ENCODE assay signal across 16 mouse cellular contexts in the genomic region with DNA sequence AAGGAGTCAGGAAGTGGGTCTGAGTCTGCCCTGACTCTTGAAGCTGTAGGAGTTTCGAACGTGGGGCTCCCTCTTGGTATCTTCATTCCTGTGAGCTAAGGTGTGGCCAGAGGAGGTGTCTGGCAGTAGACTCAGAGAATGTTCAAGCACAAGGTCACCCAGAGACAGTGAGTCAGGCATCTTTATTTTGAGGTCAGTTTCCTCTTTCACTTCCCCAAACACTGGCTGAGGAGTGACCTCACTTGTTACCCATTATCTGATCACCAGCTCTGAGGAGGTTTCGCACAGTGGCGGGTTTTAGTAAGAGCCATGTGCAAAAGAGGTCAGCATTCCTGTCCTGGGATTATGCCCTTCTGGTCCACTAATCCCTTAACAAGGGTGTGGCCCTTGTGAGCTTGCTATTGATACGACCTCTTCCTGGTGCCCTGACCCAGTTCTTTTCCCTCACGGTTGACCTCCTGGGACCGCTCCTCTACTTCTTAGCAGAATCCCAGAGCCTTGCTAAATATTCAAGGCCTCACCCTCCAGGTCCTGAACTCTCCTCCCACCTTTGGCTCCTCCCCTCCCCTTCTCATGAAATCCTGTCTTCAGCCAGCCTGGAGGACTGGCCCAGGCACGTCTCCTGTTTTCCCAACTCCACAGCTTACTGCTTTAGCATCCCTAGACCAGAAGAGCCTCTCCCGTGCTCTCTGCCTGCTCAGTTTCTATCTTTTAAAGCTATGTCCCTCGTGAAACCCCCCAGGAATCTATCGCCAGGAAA. TPM values are rescaled to one million over a fixed set of nuclear protein-coding genes. Genes with fewer than 3 reads are reported as not detected.
DNase-seq lines count a peak whose midpoint lies in the region; ATAC-seq and TF ChIP-seq lines count a peak whose summit lies in the region.
"Had no signal": no experiment of that assay in that cellular context is flagged by ENCODE, and none has a peak within 500 bp of the region (broad histone marks: within the 10 kb centered on the region; RNA-seq: fewer than 3 reads in every experiment).

No protein-coding gene starts in this region.

- TF ChIP-seq POLR2A in ES-Bruce4 (IDR thresholded peaks at IDR 0.05; ENCODE audit: insufficient read depth, low read length) (peak; percentile 77), myocyte (IDR thresholded peaks at IDR 0.05; ENCODE audit: insufficient read length, low read depth) (no peak)

- H3K79me2 ChIP-seq in myocyte (ENCODE audit: control insufficient read depth, insufficient read depth), result no peaks in the 10 kb centered on the region

- H3K9ac ChIP-seq in ES-Bruce4 (ENCODE audit: low read depth, poor library complexity, severe bottlenecking), result peak overlapping the region; percentile 52
- H3K9ac ChIP-seq: heart, embryonic 12.5 days had no signal

- H3ac ChIP-seq in myocyte (ENCODE audit: control insufficient read depth, insufficient read length), result no peak overlapping the region

- H3K27me3 ChIP-seq in ES-Bruce4 (ENCODE audit: control insufficient read depth, insufficient read depth, low read length, poor library complexity, severe bottlenecking) (no peaks in the 10 kb centered on the region), myocyte (ENCODE audit: control insufficient read depth, insufficient read depth, insufficient read length) (no peaks in the 10 kb centered on the region)
- H3K27me3 ChIP-seq: Patski had no signal

- no peak for TF ChIP-seq CTCF in ES-Bruce4 (IDR thresholded peaks at IDR 0.05; ENCODE audit: low read depth, low read length)

- peaks cover 9% of the 10 kb centered on the region for H3K4me1 ChIP-seq in ES-Bruce4 (ENCODE audit: control insufficient read depth, insufficient read depth, low read length)

- ATAC-seq in granulocyte monocyte progenitor cell, adult 5-6 weeks (replicated peaks; ENCODE audit: poor library complexity, severe bottlenecking), result peak; percentile 97

- peak overlapping the region; percentile 12 for H3K4me2 ChIP-seq in myocyte (ENCODE audit: low read depth)
- H3K4me2 ChIP-seq: heart, embryonic 12.5 days; midbrain, embryonic 11.5 days had no signal

- DNase-seq in layer of hippocampus, adult 9-11 months, result peak; percentile 40
- no peak for DNase-seq in layer of hippocampus, adult 9-10 months (ENCODE audit: low spot score)
- no peak for DNase-seq in cerebellum, postnatal 4 days (ENCODE audit: low spot score in 2 of 2)
- no peak for DNase-seq in left cerebral cortex, adult 9 months (ENCODE audit: low spot score in 2 of 2)
- no peak for DNase-seq in frontal cortex, postnatal 14 days (ENCODE audit: low spot score in 2 of 2)
- DNase-seq: cerebellum, adult 2 months; kidney, adult 8-10 months; right cerebral cortex, adult 18-20 months; thymus, postnatal 14 days had no signal

- no peaks in the 10 kb centered on the region for H3K36me3 ChIP-seq in ES-Bruce4 (ENCODE audit: control insufficient read depth, insufficient read depth, low read length, poor library complexity, severe bottlenecking)
- H3K36me3 ChIP-seq in myocyte (ENCODE audit: control insufficient read depth, insufficient read depth), result no peaks in the 10 kb centered on the region
- H3K36me3 ChIP-seq: forebrain, embryonic 10.5 days; heart, embryonic 12.5 days had no signal

- H3K27ac ChIP-seq in ES-Bruce4 (ENCODE audit: insufficient read depth, low read length), result peak overlapping the region; percentile 87
- H3K27ac ChIP-seq: forebrain, embryonic 10.5 days had no signal

- H3K9me3 ChIP-seq in ES-Bruce4 (replicated peaks; ENCODE audit: control insufficient read depth, insufficient read depth, low read length, poor library complexity, severe bottlenecking), result no peaks in the 10 kb centered on the region
- H3K9me3 ChIP-seq: forebrain, embryonic 10.5 days; heart, embryonic 12.5 days had no signal

- peak; percentile 71; the same call in 1 of the 2 replicates for TF ChIP-seq EP300 in ES-Bruce4 (IDR thresholded peaks at IDR 0.05; ENCODE audit: insufficient read depth, low read depth, low read length)

- no peak overlapping the region for H3K4me3 ChIP-seq in ES-Bruce4 (ENCODE audit: low read depth, low read length)
- H3K4me3 ChIP-seq in myocyte, result no peak overlapping the region
- H3K4me3 ChIP-seq: forebrain, embryonic 10.5 days; heart, embryonic 12.5 days had no signal

TF ChIP-seq in myocyte, 11 proteins besides CTCF, POLR2A, EP300 and RAD21:
- TF ChIP-seq CEBPB (IDR thresholded peaks at IDR 0.05; ENCODE audit: insufficient read depth, poor library complexity, severe bottlenecking) (no peak), TCF3 (IDR thresholded peaks at IDR 0.05; ENCODE audit: insufficient read length, low read depth) (no peak), MAX (IDR thresholded peaks at IDR 0.05; ENCODE audit: low read depth) (no peak), POLR2AphosphoS2 (IDR thresholded peaks at IDR 0.05; ENCODE audit: insufficient read length, low read depth) (no peak), MYOG (IDR thresholded peaks at IDR 0.05; ENCODE audit: control insufficient read depth in 1 of 3, insufficient read depth in 1 of 3, insufficient read length in 2 of 3, low read depth in 2 of 3) (no peak), MYOD1 (IDR thresholded peaks at IDR 0.05; ENCODE audit: control insufficient read depth in 1 of 3, insufficient read length in 2 of 3, low read depth in 2 of 3) (no peak), TCF12 (IDR thresholded peaks at IDR 0.05; ENCODE audit: insufficient read depth, poor library complexity, severe bottlenecking) (no peak), REST (IDR thresholded peaks at IDR 0.05; ENCODE audit: insufficient read depth, insufficient read length) (no peak), E2F4 (IDR thresholded peaks at IDR 0.05; ENCODE audit: insufficient read depth) (no peak), SRF (IDR thresholded peaks at IDR 0.05; ENCODE audit: control insufficient read depth, insufficient read length, low read depth) (no peak), USF1 (IDR thresholded peaks at IDR 0.05; ENCODE audit: low read depth) (no peak)

RNA-seq across cellular contexts. Expression of a gene that starts 40.6 kb away (rescaled TPM):
- polyA plus RNA-seq in ES-Bruce4 (2011; ENCODE audit: insufficient read depth, insufficient read length, low read depth, missing spikeins) (25.4 and 26.9 TPM in 2 replicates), myocyte (2012; fragmentation: generic; extraction: Trizol) (19.4 TPM)
- 15.7 and 30.6 TPM in 2 replicates for total RNA-seq in granulocyte monocyte progenitor cell, adult 5-6 weeks (2014; fragmentation: Nextera tagmentation)
- total RNA-seq in granulocyte monocyte progenitor cell, adult 5-6 weeks (2017), result 15.7 and 24.6 TPM in 2 replicates
